8 mouse cellular contexts compared by ENCODE assay signal in genomic region chr6:58640333-58641018, GRCm38 (mm10). TPM values are rescaled to one million over a fixed set of nuclear protein-coding genes. Genes with fewer than 3 reads are reported as not detected.
A peak's percentile ranks its signal among the peaks of the same experiment; 100 is the strongest.
DNase-seq lines count a peak whose midpoint lies in the region; ATAC-seq and TF ChIP-seq lines count a peak whose summit lies in the region.

No protein-coding gene starts in this region.

- TF ChIP-seq CTCF in MEL (IDR thresholded peaks at IDR 0.05 in 2 of 3, conservative IDR thresholded peaks at IDR 0.05 in 1 of 3; ENCODE audit: control insufficient read depth in 1 of 3, insufficient read depth in 1 of 3, low read depth in 2 of 3, low read length in 3 of 3, poor library complexity in 1 of 3, severe bottlenecking in 1 of 3), result no peak

- TF ChIP-seq RAD21 in MEL (IDR thresholded peaks at IDR 0.05; ENCODE audit: low read depth, low read length), result no peak

- no peaks in the 10 kb centered on the region; a peak in 1 of 4 replicates for H3K27me3 ChIP-seq in MEL (ENCODE audit: control insufficient read depth in 1 of 2, insufficient read depth in 2 of 2, low read length in 2 of 2)
- no peaks in the 10 kb centered on the region for H3K27me3 ChIP-seq in forebrain, embryonic 15.5 days
- H3K27me3 ChIP-seq in lung, embryonic 16.5 days (ENCODE audit: control insufficient read depth, insufficient read depth, low read depth, low read length), result no peaks in the 10 kb centered on the region

- peak; percentile 99 for ATAC-seq in forebrain, embryonic 15.5 days (replicated peaks)
- ATAC-seq in lung, embryonic 16.5 days (ENCODE audit: low read depth), result peak; percentile 97

- WGBS in forebrain, embryonic 15.5 days, result under 1% methylated on average over 43 of the region's 50 CpGs
- under 1% methylated on average over 48 of the region's 50 CpGs for WGBS in lung, embryonic 16.5 days

- DNase-seq in MEL (ENCODE audit: low read depth, low spot score), result peak; percentile 78
- peak; percentile 35 for DNase-seq in cerebellum, adult 11 months
- DNase-seq in heart, postnatal 25 days (ENCODE audit: low spot score), result peak; percentile 69
- DNase-seq in layer of hippocampus, adult 8-10 months (ENCODE audit: low spot score in 2 of 2), result peak; percentile 45 to 51
- peak; percentile 29 for DNase-seq in ovary, postnatal 10 days (ENCODE audit: low spot score)
- peak; percentile 52 for DNase-seq in thymus, postnatal 0 days (ENCODE audit: low spot score)

- peak; percentile 67 to 78 for TF ChIP-seq EP300 in MEL (IDR thresholded peaks at IDR 0.05; ENCODE audit: low read depth in 1 of 2, low read length in 2 of 2)

- H3K4me3 ChIP-seq in MEL (ENCODE audit: control insufficient read depth in 1 of 2, insufficient read depth in 1 of 2, low read depth in 2 of 2, low read length in 2 of 2), result peak overlapping the region; percentile 52 to 57
- H3K4me3 ChIP-seq in forebrain, embryonic 15.5 days, result peak overlapping the region; percentile 65
- H3K4me3 ChIP-seq in lung, embryonic 16.5 days (ENCODE audit: low read length), result peak overlapping the region; percentile 70

- peaks cover 0 to 18% of the 10 kb centered on the region in 2 experiments; a peak in 2 of 4 replicates for H3K36me3 ChIP-seq in MEL (ENCODE audit: control insufficient read depth in 1 of 2, insufficient read depth in 2 of 2, low read length in 2 of 2)
- no peaks in the 10 kb centered on the region for H3K36me3 ChIP-seq in forebrain, embryonic 15.5 days
- no peaks in the 10 kb centered on the region for H3K36me3 ChIP-seq in lung, embryonic 16.5 days (ENCODE audit: control insufficient read depth, insufficient read depth, low read length)

- TF ChIP-seq POLR2A in MEL (IDR thresholded peaks at IDR 0.05; ENCODE audit: control insufficient read depth in 1 of 2, insufficient read depth in 1 of 2, low read depth in 1 of 2, low read length in 2 of 2, poor library complexity in 1 of 2), result peak; percentile 62 to 69; a peak in 2 of 4 replicates

- H3K9me3 ChIP-seq in MEL (replicated peaks; ENCODE audit: insufficient read depth, low read length), result no peaks in the 10 kb centered on the region
- no peaks in the 10 kb centered on the region for H3K9me3 ChIP-seq in forebrain, embryonic 15.5 days
- no peaks in the 10 kb centered on the region for H3K9me3 ChIP-seq in lung, embryonic 16.5 days (ENCODE audit: control insufficient read depth, low read length)

- peak overlapping the region; percentile 91 for H3K4me2 ChIP-seq in forebrain, embryonic 15.5 days (replicated peaks)
- peak overlapping the region; percentile 77 for H3K4me2 ChIP-seq in lung, embryonic 16.5 days (ENCODE audit: low read depth, low read length)

- intact Hi-C loops in heart, postnatal 25 days (cut with DNase I), result loop anchor here (5.0 kb wide), 1 partner anchor 33 kb away; no protein-coding TSS in a partner anchor

- no peak overlapping the region for H3K27ac ChIP-seq in MEL (ENCODE audit: control insufficient read depth, low read depth, low read length)
- H3K27ac ChIP-seq in forebrain, embryonic 15.5 days (replicated peaks), result no peak overlapping the region
- H3K27ac ChIP-seq in lung, embryonic 16.5 days (ENCODE audit: low read length), result peak overlapping the region; percentile 47

- H3K79me2 ChIP-seq in MEL (ENCODE audit: control insufficient read depth, insufficient read depth, low read length, poor library complexity), result no peaks in the 10 kb centered on the region

- peak overlapping the region; percentile 74 for H3K9ac ChIP-seq in MEL (ENCODE audit: control insufficient read depth, low read depth, low read length, poor library complexity, severe bottlenecking)
- H3K9ac ChIP-seq in forebrain, embryonic 15.5 days (replicated peaks), result peak overlapping the region; percentile 59
- peak overlapping the region; percentile 80 for H3K9ac ChIP-seq in lung, embryonic 16.5 days (ENCODE audit: low read length)

- peaks cover 5 to 10% of the 10 kb centered on the region in 2 experiments; a peak in 3 of 4 replicates for H3K4me1 ChIP-seq in MEL (ENCODE audit: control insufficient read depth in 1 of 2, insufficient read depth in 2 of 2, low read length in 2 of 2)
- peaks cover 7% of the 10 kb centered on the region; the same call in 1 of the 2 replicates for H3K4me1 ChIP-seq in forebrain, embryonic 15.5 days
- H3K4me1 ChIP-seq in lung, embryonic 16.5 days (replicated peaks; ENCODE audit: control insufficient read depth, insufficient read depth, low read length), result peaks cover 9% of the 10 kb centered on the region

TF ChIP-seq in MEL, 35 proteins besides CTCF, POLR2A, EP300 and RAD21:
- TF ChIP-seq RCOR1 (IDR thresholded peaks at IDR 0.05; ENCODE audit: low read depth, low read length) (peak; percentile 21; the same call in 1 of the 2 replicates), NELFE (IDR thresholded peaks at IDR 0.05; ENCODE audit: low read depth, low read length) (peak; percentile 47; the same call in 1 of the 2 replicates), ZC3H11A (IDR thresholded peaks at IDR 0.05; ENCODE audit: low read depth, low read length) (no peak), ELF1 (IDR thresholded peaks at IDR 0.05; ENCODE audit: low read depth, low read length) (no peak), MYB (IDR thresholded peaks at IDR 0.05; ENCODE audit: low read depth, low read length) (0 out of 2 replicates have a peak, but pooled peaks have one; percentile 6), NRF1 (IDR thresholded peaks at IDR 0.05; ENCODE audit: insufficient read depth, low read depth, low read length, poor library complexity, severe bottlenecking) (peak; percentile 41; the same call in 1 of the 2 replicates), E2F4 (IDR thresholded peaks at IDR 0.05; ENCODE audit: borderline replicate concordance, low read depth, low read length) (no peak), TCF12 (IDR thresholded peaks at IDR 0.05; ENCODE audit: low read depth, low read length) (peak; percentile 78), SIN3A (IDR thresholded peaks at IDR 0.05; ENCODE audit: low read length) (0 out of 2 replicates have a peak, but pooled peaks have one; percentile 13), TAL1 (IDR thresholded peaks at IDR 0.05; ENCODE audit: low read length) (peak; percentile 78), GATA1 (IDR thresholded peaks at IDR 0.05; ENCODE audit: low read depth, low read length) (peak; percentile 46; the same call in 1 of the 2 replicates)

RNA-seq across cellular contexts. Expression of gene Abcg2, which starts 56.2 kb away (rescaled TPM):
- 16.2 and 20.9 TPM in 2 replicates for total RNA-seq in MEL (2012; rRNA removed)
- polyA plus RNA-seq in MEL (2012; ENCODE audit: insufficient read depth in 1 of 2, insufficient read length in 2 of 2, low read depth in 1 of 2, low replicate concordance in 2 of 2, missing spikeins in 1 of 2), result 10 to 100 TPM in 1 of 2 experiments, not detected in 1; 14.4 TPM
- polyA plus RNA-seq in forebrain, embryonic 15.5 days (2015; fragmentation: Nextera tagmentation; extraction: Ambion mirVana), result 30.4 and 31.1 TPM in 2 replicates
- total RNA-seq in heart, postnatal 25 days (2021), result 10 to 100 TPM; 23.9 to 30.4 TPM
- 10 to 100 TPM; 22.0 to 29.6 (median 23.7) TPM for total RNA-seq in layer of hippocampus, adult 8-10 months (2022)
- 56.7 and 62.1 TPM in 2 replicates for polyA plus RNA-seq in lung, embryonic 16.5 days (2015; fragmentation: Nextera tagmentation; extraction: Ambion mirVana)
- 14.1 and 18.3 TPM in 2 replicates for polyA plus RNA-seq in thymus, postnatal 0 days (2015; fragmentation: Nextera tagmentation; extraction: Ambion mirVana)
